Mouse (Mus musculus): ENCODE measurements at regions not wholly inside any gene's neighbourhood (a gene's known extent, or its start where the extent isn't known, plus 50 kb on each side); places are given as distances from the start of the nearest gene placed in this dataset.
"Not testable (repeated sequence)": the region's sequence is repeated elsewhere in the genome, so short reads cannot be mapped to it uniquely, and the experiment has no call there.

GRCm38 (mm10) chr3:49686182-49686895 is 70.8 kb downstream of the Pcdh18 start:
- peak; percentile 2 for DNase-seq

DNA sequence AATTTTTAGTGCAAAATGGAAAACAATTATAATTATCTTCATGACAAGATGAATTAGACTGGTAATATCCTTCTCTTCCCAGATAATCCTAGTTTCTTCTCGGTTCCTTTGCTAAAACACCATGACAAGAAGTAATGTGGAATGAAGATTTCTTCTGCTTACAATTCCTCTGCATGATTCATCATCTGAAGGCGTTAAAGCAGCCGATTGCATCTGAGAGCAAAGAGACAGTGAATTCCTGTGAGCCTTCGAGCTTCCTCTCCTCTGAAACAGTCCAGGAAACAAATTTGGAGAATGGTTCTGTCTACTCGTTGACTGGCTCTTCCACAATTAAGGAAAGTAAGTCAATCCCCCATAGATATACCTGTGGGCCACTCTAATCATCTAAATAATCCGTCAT is 82.2 kb downstream of the Pcdh18 start:
- DNase-seq = no peak

- DNase-seq = no peak
Measured at GRCm38 (mm10) chr3:49672685-49673184, 84.4 kb downstream of the Pcdh18 start.

GRCm38 (mm10) chr3:49667543-49668338 is 89.4 kb downstream of the Pcdh18 start:
- no peak for DNase-seq

DNA sequence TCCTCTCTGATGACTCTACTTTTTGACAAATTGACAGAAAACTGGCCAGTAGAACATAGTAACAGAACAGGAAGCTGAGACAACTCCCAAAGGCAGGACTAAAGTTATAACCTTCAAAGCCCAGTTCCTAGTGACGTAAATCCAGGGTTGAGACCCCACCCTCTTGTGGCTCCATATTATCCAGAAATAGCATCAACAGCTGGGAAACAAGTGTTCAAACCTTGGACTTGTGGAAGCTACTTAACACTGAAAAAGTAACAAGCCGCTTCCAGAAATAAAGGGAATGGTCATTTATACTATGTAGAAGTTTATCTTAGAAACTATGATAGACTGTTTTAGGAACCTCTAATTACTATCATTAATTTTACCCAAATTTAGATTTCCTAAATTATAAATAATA is 90.6 kb downstream of the Pcdh18 start:
- no peak for DNase-seq

- no peak for DNase-seq
Measured at GRCm38 (mm10) chr3:49648895-49649175, 108.3 kb downstream of the Pcdh18 start.

DNA sequence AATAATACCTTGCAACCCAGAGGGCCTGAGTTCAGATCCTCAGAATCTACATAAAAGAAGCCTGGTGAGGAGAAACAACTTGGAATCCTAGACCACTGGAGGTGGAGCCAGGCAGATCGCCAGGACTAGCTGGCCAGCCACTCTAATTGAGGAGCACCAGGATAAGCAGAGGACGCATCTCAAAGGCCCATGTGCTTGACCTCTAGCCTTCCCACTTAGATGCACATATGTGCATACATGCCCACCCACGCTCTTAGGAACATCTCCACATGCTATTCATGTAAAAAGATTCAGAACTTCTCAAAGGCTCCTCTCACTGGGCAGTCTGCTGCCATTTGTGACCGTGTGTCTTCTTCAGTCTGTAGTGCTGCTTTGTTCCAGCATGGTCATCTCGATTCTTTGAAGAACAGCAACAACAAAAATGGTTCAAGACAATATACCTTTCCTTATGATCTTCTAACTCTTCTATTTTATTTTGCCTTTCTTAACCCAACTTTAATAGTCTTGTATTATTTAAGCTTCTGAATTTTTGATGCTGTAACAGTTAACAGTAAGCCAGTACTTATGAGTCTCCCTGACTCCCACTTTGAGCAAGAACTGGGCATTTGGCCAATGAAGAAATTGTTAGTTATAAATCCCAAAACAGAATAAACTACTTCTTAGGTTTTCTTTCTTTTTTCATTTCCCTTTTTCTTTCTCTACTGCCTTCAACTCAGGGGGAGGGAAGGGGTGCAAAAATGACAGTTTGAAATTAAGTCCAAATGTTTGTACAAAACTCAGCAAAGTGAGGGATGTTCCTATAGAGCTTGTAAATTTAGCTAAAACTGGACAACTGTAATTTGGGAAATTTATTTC is 108.9 kb downstream of the Pcdh18 start:
- no peak for DNase-seq

GRCm38 (mm10) chr3:49644993-49645392 is 112.1 kb downstream of the Pcdh18 start:
- no peak for DNase-seq

DNA sequence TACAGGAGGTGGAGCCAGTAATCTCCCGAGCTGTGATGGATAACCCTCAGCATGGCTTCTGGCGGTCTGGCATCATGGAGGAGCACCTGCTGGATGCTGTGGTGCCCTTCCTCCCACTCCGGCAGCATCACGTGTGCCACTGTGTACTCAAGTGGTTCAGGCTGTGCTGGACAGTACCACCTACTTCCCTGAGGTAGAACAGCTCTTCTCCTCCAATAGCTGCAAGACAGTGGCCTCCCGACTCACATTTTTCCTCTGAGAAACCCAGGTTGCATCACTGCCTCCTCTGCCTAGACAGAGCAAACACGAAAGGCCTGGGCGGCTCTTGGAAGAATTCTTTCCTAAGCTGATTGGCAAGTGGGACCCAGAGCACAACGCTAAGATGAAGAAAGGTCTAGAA is 113.3 kb downstream of the Pcdh18 start:
- DNase-seq = no peak

GRCm38 (mm10) chr3:49641966-49642758 is 115.0 kb downstream of the Pcdh18 start:
- DNase-seq = peak; percentile 77

- no peak for DNase-seq
Measured at GRCm38 (mm10) chr3:49641411-49641810, 115.7 kb downstream of the Pcdh18 start.

- no peak for DNase-seq
Measured at GRCm38 (mm10) chr3:49638601-49639000, 118.5 kb downstream of the Pcdh18 start.

- no peak for DNase-seq
Measured at GRCm38 (mm10) chr3:49636676-49637075, 120.4 kb downstream of the Pcdh18 start.

GRCm38 (mm10) chr3:49592706-49593451 is 164.2 kb downstream of the Pcdh18 start:
- peak; percentile 3 for DNase-seq

GRCm38 (mm10) chr3:49590234-49590633 is 166.9 kb downstream of the Pcdh18 start:
- no peak for DNase-seq

- DNase-seq = no peak
Measured at GRCm38 (mm10) chr3:49586531-49587168, 170.5 kb downstream of the Pcdh18 start.

GRCm38 (mm10) chr3:49585962-49586361 is 171.2 kb downstream of the Pcdh18 start:
- not testable (repeated sequence) for DNase-seq

DNA sequence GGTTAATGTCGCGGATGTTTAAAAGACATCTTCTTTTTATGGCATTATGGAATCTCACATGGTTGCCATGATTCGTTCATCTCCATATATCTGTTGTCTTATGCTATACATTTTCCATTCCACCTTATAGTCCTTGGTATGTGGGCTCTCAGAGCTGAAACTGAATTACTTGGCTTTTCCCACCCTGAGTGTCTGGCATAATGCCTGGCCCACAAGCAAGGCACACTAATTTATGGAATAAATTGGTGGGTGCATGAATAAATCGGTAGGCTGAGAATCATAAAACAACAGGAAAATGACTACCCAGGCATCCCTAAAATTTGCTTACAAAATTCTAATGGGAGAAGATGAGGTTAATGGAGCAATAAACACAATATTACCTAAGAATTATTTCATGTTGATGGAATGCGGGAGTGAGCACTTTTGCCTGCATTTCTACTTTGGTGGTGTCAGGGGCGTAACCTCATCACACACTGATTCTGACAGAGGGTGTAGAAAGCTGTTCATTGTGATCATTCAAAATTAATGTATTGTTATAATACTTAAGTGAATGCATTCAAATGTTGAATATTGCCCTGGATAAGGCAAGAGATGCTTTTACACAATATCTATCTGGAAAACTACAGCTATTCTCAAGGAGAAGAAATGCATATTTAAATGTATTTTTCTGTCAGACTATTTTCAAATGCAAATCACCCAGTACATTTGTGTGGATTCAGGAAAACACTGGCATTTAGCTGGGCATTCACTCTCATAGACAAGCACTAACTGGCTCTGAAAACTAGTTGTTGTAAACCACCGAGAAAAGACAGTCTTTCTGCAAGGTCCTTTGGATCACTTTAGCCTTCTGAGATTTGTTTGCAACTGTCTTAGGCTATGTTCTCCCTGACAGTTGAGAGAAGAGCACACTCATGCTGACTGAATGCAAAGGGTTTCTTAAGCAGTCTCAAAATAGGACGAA is 190.1 kb downstream of the Pcdh18 start:
- DNase-seq = no peak

- DNase-seq = no peak
Measured at GRCm38 (mm10) chr3:49527642-49528041, 229.5 kb downstream of the Pcdh18 start.

DNA sequence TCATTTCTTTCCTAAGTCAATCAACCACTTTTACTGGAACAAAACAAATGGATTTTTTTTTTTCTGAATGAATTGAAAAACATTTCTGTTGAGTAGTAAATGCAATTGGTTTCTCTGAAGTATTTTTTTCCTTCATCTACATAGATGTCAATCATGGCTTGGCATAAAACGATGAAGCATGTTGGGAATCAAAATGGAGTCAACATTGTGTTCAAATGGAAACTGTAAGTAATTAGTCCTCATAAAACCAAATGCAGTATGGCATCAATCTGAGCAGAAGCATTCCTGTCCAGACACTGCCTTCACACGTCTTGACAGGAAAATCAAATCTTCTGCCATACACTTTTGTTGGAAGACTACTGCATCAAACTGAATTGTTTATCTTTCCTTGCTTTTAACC is 237.0 kb downstream of the Pcdh18 start:
- DNase-seq = no peak
